Mouse (Mus musculus) right cerebral cortex, adult 2 months (tissue): ENCODE data around the gene Abhd17a.

Source experiments
- DNase-seq, 2 experiments: peaks; one replicate each; pipeline ENCODE4 v3.0.0; 2021 to 2022; ENCODE audit warnings: low spot score in 2 of 2

Abhd17a gene

GRCm38 (mm10) chr10:80589879-80590854, at the start of gene Abhd17a:
Gene Abhd17a, minus strand, starts transcription at chr10:80590341.
- DNase-seq: peak; percentile 89 to 90

- DNase-seq: no peak
Measured at GRCm38 (mm10) chr10:80635345-80635744, 45.2 kb upstream of the Abhd17a start.

GRCm38 (mm10) chr10:80628925-80629324, 38.8 kb upstream of the Abhd17a start:
- no peak for DNase-seq

- DNase-seq: no peak
Measured at GRCm38 (mm10) chr10:80627685-80628084, 37.5 kb upstream of the Abhd17a start.

- DNase-seq: no peak
Measured at GRCm38 (mm10) chr10:80625764-80626163, 35.6 kb upstream of the Abhd17a start.

- DNase-seq: peak; percentile 46 to 51
Measured at GRCm38 (mm10) chr10:80623457-80624191, 33.5 kb upstream of the Abhd17a start.

- no peak for DNase-seq
Measured at GRCm38 (mm10) chr10:80622661-80623456, 32.7 kb upstream of the Abhd17a start, which contains the start of gene Csnk1g2. Gene Csnk1g2, plus strand, starts transcription at chr10:80622838.

GRCm38 (mm10) chr10:80621940-80622660, 32.0 kb upstream of the Abhd17a start:
- DNase-seq: peak; percentile 99 to 100

GRCm38 (mm10) chr10:80621690-80621939, 31.5 kb upstream of the Abhd17a start:
- DNase-seq: no peak

- no peak for DNase-seq
Measured at GRCm38 (mm10) chr10:80620796-80621689, 30.9 kb upstream of the Abhd17a start.

GRCm38 (mm10) chr10:80620365-80620764, 30.2 kb upstream of the Abhd17a start:
- no peak for DNase-seq

GRCm38 (mm10) chr10:80619465-80620244, 29.5 kb upstream of the Abhd17a start:
- no peak for DNase-seq

GRCm38 (mm10) chr10:80618181-80618580, 28.0 kb upstream of the Abhd17a start:
- DNase-seq: no peak

- DNase-seq: no peak
Measured at GRCm38 (mm10) chr10:80614351-80614750, 24.2 kb upstream of the Abhd17a start.

GRCm38 (mm10) chr10:80613821-80614220, 23.7 kb upstream of the Abhd17a start:
- DNase-seq: no peak

GRCm38 (mm10) chr10:80611905-80612304, 21.8 kb upstream of the Abhd17a start:
- no peak for DNase-seq

- DNase-seq: peak; percentile 32 to 39
Measured at GRCm38 (mm10) chr10:80611024-80611423, 20.9 kb upstream of the Abhd17a start.

- no peak for DNase-seq
Measured at GRCm38 (mm10) chr10:80610116-80610785, 20.1 kb upstream of the Abhd17a start.
